27 mouse cellular contexts compared by ENCODE assay signal in the genomic region with DNA sequence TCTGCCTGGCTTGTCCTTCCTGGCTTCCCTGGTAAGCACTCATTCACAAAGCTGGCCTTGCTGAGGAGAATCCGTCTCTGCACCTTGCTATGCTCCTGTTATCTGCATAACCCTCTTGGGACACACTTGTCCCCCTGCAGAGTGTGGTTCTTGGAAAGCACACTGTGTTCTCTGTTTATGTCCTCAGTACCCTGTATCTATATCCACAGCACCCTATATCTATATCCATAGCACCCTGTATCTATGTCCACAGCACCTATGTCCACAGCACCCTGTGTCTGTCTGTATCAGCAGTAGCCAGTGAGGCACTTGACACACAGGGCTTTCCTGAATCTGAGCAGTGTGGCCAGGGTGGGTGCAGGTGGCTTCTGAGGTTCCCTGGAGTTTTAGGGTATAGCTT. TPM values are rescaled to one million over a fixed set of nuclear protein-coding genes. Genes with fewer than 3 reads are reported as not detected.
A peak's percentile ranks its signal among the peaks of the same experiment; 100 is the strongest.
DNase-seq lines count a peak whose midpoint lies in the region; ATAC-seq lines count a peak whose summit lies in the region.
"Had no signal": no experiment of that assay in that cellular context is flagged by ENCODE, and none has a peak within 500 bp of the region (broad histone marks: within the 10 kb centered on the region; RNA-seq: fewer than 3 reads in every experiment).

No protein-coding gene starts in this region.

- no peak overlapping the region for H3K4me2 ChIP-seq in liver, embryonic 12.5 days
- H3K4me2 ChIP-seq in liver, embryonic 15.5 days, result no peak overlapping the region
- H3K4me2 ChIP-seq: embryonic facial prominence, embryonic 12.5 days; embryonic facial prominence, embryonic 15.5 days; heart, embryonic 11.5 days; hindbrain, embryonic 12.5 days; hindbrain, embryonic 15.5 days had no signal

- H3K4me3 ChIP-seq in liver, embryonic 12.5 days, result no peak overlapping the region
- H3K4me3 ChIP-seq in liver, embryonic 15.5 days (replicated peaks), result no peak overlapping the region
- H3K4me3 ChIP-seq: embryonic facial prominence, embryonic 12.5 days; embryonic facial prominence, embryonic 15.5 days; heart, adult 2 months; hindbrain, embryonic 12.5 days; hindbrain, embryonic 15.5 days had no signal

- intact Hi-C loops in gastrocnemius, postnatal 14 days (cut with DNase I; ENCODE audit: low total_unique reads), result loop anchor here (10.0 kb wide), 1 partner anchor 574 kb away; a partner anchor contains a TSS

- no peaks in the 10 kb centered on the region for H3K4me1 ChIP-seq in liver, embryonic 12.5 days
- H3K4me1 ChIP-seq in liver, embryonic 15.5 days (replicated peaks), result no peaks in the 10 kb centered on the region
- H3K4me1 ChIP-seq: embryonic facial prominence, embryonic 12.5 days; embryonic facial prominence, embryonic 15.5 days; hindbrain, embryonic 12.5 days; hindbrain, embryonic 15.5 days had no signal

- no peak overlapping the region for H3K9ac ChIP-seq in liver, embryonic 12.5 days
- H3K9ac ChIP-seq in liver, embryonic 15.5 days, result no peak overlapping the region
- H3K9ac ChIP-seq: embryonic facial prominence, embryonic 12.5 days; embryonic facial prominence, embryonic 15.5 days; hindbrain, embryonic 12.5 days; hindbrain, embryonic 15.5 days had no signal

- H3K9me3 ChIP-seq in liver, embryonic 12.5 days (replicated peaks), result no peaks in the 10 kb centered on the region
- no peaks in the 10 kb centered on the region for H3K9me3 ChIP-seq in liver, embryonic 15.5 days (replicated peaks)
- H3K9me3 ChIP-seq: embryonic facial prominence, embryonic 12.5 days; embryonic facial prominence, embryonic 15.5 days; G1E; hindbrain, embryonic 12.5 days; hindbrain, embryonic 15.5 days had no signal

- peaks cover 34% of the 10 kb centered on the region for H3K36me3 ChIP-seq in liver, embryonic 12.5 days
- H3K36me3 ChIP-seq in liver, embryonic 15.5 days (replicated peaks), result peaks cover 13% of the 10 kb centered on the region

- DNase-seq in c-Kit-positive CD71-positive TER-119-negative erythroid progenitor cells, embryonic 14.5 days (ENCODE audit: low read depth), result peak; percentile 50
- no peak for DNase-seq in layer of hippocampus, adult 9-11 months
- DNase-seq in frontal cortex, postnatal 10 days (ENCODE audit: low spot score in 2 of 2), result no peak
- no peak for DNase-seq in gastrocnemius, postnatal 14 days
- DNase-seq: adrenal gland, postnatal 10 days; adrenal gland, postnatal 36 days; B cell, adult 2 months; cerebellum, adult 11-12 months; cerebellum, adult 8-10 months; cerebellum, postnatal 10 days; gastrocnemius, postnatal 36 days; heart, adult 2 months had no signal

- no peaks in the 10 kb centered on the region for H3K27me3 ChIP-seq in liver, embryonic 12.5 days (replicated peaks)
- no peaks in the 10 kb centered on the region for H3K27me3 ChIP-seq in liver, embryonic 15.5 days
- H3K27me3 ChIP-seq: CH12.LX; embryonic facial prominence, embryonic 12.5 days; embryonic facial prominence, embryonic 15.5 days; hindbrain, embryonic 12.5 days; hindbrain, embryonic 15.5 days; Patski had no signal

- peak; percentile 77 for ATAC-seq in liver, embryonic 12.5 days
- 0 out of 2 replicates have a peak, but pooled peaks have one; percentile 15 for ATAC-seq in liver, embryonic 15.5 days (ENCODE audit: insufficient read depth)
- 0 out of 2 replicates have a peak, but pooled peaks have one; percentile 17 for ATAC-seq in megakaryocyte progenitor cell, adult 5-6 weeks (replicated peaks; ENCODE audit: poor library complexity)
- ATAC-seq: forebrain, embryonic 14.5 days; Patski had no signal

- 40% methylated on average over 1 of the region's 1 CpGs for WGBS in liver, embryonic 12.5 days (ENCODE audit: insufficient replicate concordance)
- WGBS in liver, embryonic 15.5 days (ENCODE audit: insufficient replicate concordance), result 56% methylated on average over 1 of the region's 1 CpGs

- no peak overlapping the region for H3K27ac ChIP-seq in liver, embryonic 12.5 days
- no peak overlapping the region for H3K27ac ChIP-seq in liver, embryonic 15.5 days (replicated peaks)
- H3K27ac ChIP-seq: embryonic facial prominence, embryonic 12.5 days; embryonic facial prominence, embryonic 15.5 days; heart, adult 2 months; hindbrain, embryonic 12.5 days; hindbrain, embryonic 15.5 days had no signal

RNA-seq across cellular contexts. Expression of a gene that starts 28.2 kb away (rescaled TPM):
- 23.4 and 24.3 TPM in 2 replicates for polyA plus RNA-seq in liver, embryonic 12.5 days (2016; fragmentation: Nextera tagmentation; extraction: Ambion mirVana)
- polyA plus RNA-seq in liver, embryonic 15.5 days (2015; fragmentation: Nextera tagmentation; extraction: Ambion mirVana), result 13.1 and 13.4 TPM in 2 replicates
- total RNA-seq in megakaryocyte progenitor cell, adult 5-6 weeks (2015), result 9.3 and 13.2 TPM in 2 replicates
- 19.5 and 22.7 TPM in 2 replicates for total RNA-seq in megakaryocyte progenitor cell, adult 5-6 weeks (2017)
- 1 to 10 TPM; 8.2 to 9.6 TPM for total RNA-seq in gastrocnemius, postnatal 14 days (2021)

RNA-seq across cellular contexts. Expression of a gene that starts 28.5 kb away (rescaled TPM):
- polyA plus RNA-seq in liver, embryonic 12.5 days (2016; fragmentation: Nextera tagmentation; extraction: Ambion mirVana), result 44.0 and 48.0 TPM in 2 replicates
- polyA plus RNA-seq in liver, embryonic 15.5 days (2015; fragmentation: Nextera tagmentation; extraction: Ambion mirVana), result 24.7 and 29.0 TPM in 2 replicates
- 60.3 and 71.2 TPM in 2 replicates for total RNA-seq in megakaryocyte progenitor cell, adult 5-6 weeks (2015)
- 17.9 and 23.6 TPM in 2 replicates for total RNA-seq in megakaryocyte progenitor cell, adult 5-6 weeks (2017)
- 10 to 100 TPM; 25.0 to 30.2 TPM for total RNA-seq in gastrocnemius, postnatal 14 days (2021)

RNA-seq across cellular contexts. Expression of a gene that starts 59.4 kb away (rescaled TPM):
- polyA plus RNA-seq in liver, embryonic 12.5 days (2016; fragmentation: Nextera tagmentation; extraction: Ambion mirVana), result not detected in 2 replicates
- not detected in 2 replicates for polyA plus RNA-seq in liver, embryonic 15.5 days (2015; fragmentation: Nextera tagmentation; extraction: Ambion mirVana)
- total RNA-seq in megakaryocyte progenitor cell, adult 5-6 weeks (2015), result not detected in 2 replicates
- 0.41 TPM in 1 of 2 replicates, not detected in the other for total RNA-seq in megakaryocyte progenitor cell, adult 5-6 weeks (2017)
- total RNA-seq in gastrocnemius, postnatal 14 days (2021), result 1 to 10 TPM in 1 of 2 experiments, under 1 TPM in 1; 0.51 to 2.3 TPM
- total RNA-seq: adrenal gland, postnatal 36 days; common myeloid progenitor, adult 5-6 weeks; G1E; granulocyte monocyte progenitor cell, adult 5-6 weeks; heart, adult 2 months; hematopoietic stem cell, adult 5-6 weeks had no signal
- polyA plus RNA-seq: G1E had no signal

Comparison
In these comparisons a context has a peak if more than half of its experiments do, and no peak if none do; other contexts are left out.
1. ATAC-seq: peak in every context shown above with its lines; median percentile 77 in liver, embryonic 12.5 days; 17 in megakaryocyte progenitor cell, adult 5-6 weeks; 15 in liver, embryonic 15.5 days.